Comparison of ENCODE assay signal across 7 mouse cellular contexts in the genomic region with DNA sequence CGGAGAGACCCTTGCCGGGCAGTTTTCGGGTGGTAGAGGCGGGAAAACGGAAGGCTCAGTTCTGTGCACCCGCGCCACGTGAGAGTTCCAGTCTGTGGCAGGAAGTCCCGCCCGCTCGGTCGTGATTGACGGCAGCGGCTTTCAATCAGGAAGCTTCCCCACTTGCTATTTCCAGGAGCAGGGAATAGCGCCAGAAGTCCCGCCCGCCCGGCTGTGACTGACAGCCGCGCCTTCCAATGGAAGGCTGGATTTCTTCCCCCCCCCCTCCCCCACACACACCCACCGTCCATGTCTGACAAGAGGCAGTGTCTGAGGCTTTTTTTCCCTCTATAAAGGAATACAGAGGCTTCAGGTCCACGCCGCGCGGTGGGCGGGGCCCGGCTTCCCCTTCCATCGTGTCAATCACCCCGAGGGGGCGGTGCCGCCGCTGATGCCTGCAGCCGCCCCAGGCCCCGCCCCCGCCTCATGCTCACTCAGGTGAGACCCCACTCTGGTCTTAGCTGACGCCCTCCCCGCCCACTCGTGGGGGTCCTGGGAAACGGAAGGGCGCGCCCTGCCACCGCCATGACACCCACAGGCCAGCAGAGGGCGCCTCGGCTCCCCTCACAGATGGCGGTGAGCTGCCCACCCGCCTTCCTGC.
DNase-seq lines count a peak whose midpoint lies in the region; ATAC-seq lines count a peak whose summit lies in the region.

No protein-coding gene starts in this region.

- 0 out of 2 replicates have a peak overlapping the region, but pooled peaks have one; percentile 28 for H3K27ac ChIP-seq in embryonic facial prominence, embryonic 11.5 days (replicated peaks; ENCODE audit: low read depth, low read length)
- H3K27ac ChIP-seq in limb, embryonic 10.5 days: peak overlapping the region; percentile 89
- peak overlapping the region; percentile 82 for H3K27ac ChIP-seq in midbrain, embryonic 13.5 days

- peak overlapping the region; percentile 65 for H3K4me3 ChIP-seq in embryonic facial prominence, embryonic 11.5 days (ENCODE audit: low read depth, low read length)
- H3K4me3 ChIP-seq in limb, embryonic 10.5 days: peak overlapping the region; percentile 61
- peak overlapping the region; percentile 70 for H3K4me3 ChIP-seq in midbrain, embryonic 13.5 days (replicated peaks)

- H3K9ac ChIP-seq in embryonic facial prominence, embryonic 11.5 days (replicated peaks; ENCODE audit: low read length): peak overlapping the region; percentile 68
- peak overlapping the region; percentile 70 for H3K9ac ChIP-seq in midbrain, embryonic 13.5 days (replicated peaks)

- peak; percentile 97 for DNase-seq in adrenal gland, postnatal 14 days
- DNase-seq in embryonic facial prominence, embryonic 11.5 days (ENCODE audit: low spot score): peak; percentile 97
- DNase-seq in kidney, adult 11 months: peak; percentile 99
- DNase-seq in limb, embryonic 10.5 days (ENCODE audit: low spot score): peak; percentile 98
- DNase-seq in spleen, adult 12 weeks (ENCODE audit: low spot score): peak; percentile 96

- no peaks in the 10 kb centered on the region for H3K9me3 ChIP-seq in embryonic facial prominence, embryonic 11.5 days (replicated peaks; ENCODE audit: control insufficient read depth, low read length)
- no peaks in the 10 kb centered on the region for H3K9me3 ChIP-seq in limb, embryonic 10.5 days (replicated peaks)
- no peaks in the 10 kb centered on the region for H3K9me3 ChIP-seq in midbrain, embryonic 13.5 days

- H3K4me2 ChIP-seq in embryonic facial prominence, embryonic 11.5 days (ENCODE audit: low read depth, low read length): peak overlapping the region; percentile 53
- peak overlapping the region; percentile 61 for H3K4me2 ChIP-seq in midbrain, embryonic 13.5 days (replicated peaks)

- H3K4me1 ChIP-seq in embryonic facial prominence, embryonic 11.5 days (ENCODE audit: control insufficient read depth, insufficient read depth, low read length): no peaks in the 10 kb centered on the region
- H3K4me1 ChIP-seq in limb, embryonic 10.5 days: no peaks in the 10 kb centered on the region
- no peaks in the 10 kb centered on the region for H3K4me1 ChIP-seq in midbrain, embryonic 13.5 days (replicated peaks)

- 0% methylated on average over 32 of the region's 46 CpGs for WGBS in embryonic facial prominence, embryonic 11.5 days
- WGBS in limb, embryonic 10.5 days: under 1% methylated on average over 45 of the region's 46 CpGs
- WGBS in midbrain, embryonic 13.5 days: 1% methylated on average over 46 of the region's 46 CpGs

- peak; percentile 98 for ATAC-seq in embryonic facial prominence, embryonic 11.5 days (replicated peaks; ENCODE audit: insufficient number of reproducible peaks, low FRiP score, low TSS enrichment, low read depth)
- ATAC-seq in granulocyte monocyte progenitor cell, adult 5-6 weeks (replicated peaks; ENCODE audit: poor library complexity, severe bottlenecking): peak; percentile 82
- ATAC-seq in midbrain, embryonic 13.5 days: peak; percentile 99

- H3K27me3 ChIP-seq in embryonic facial prominence, embryonic 11.5 days (ENCODE audit: control insufficient read depth, insufficient read depth, low read length): no peaks in the 10 kb centered on the region
- no peaks in the 10 kb centered on the region for H3K27me3 ChIP-seq in limb, embryonic 10.5 days (ENCODE audit: low read depth, poor library complexity, severe bottlenecking)
- no peaks in the 10 kb centered on the region for H3K27me3 ChIP-seq in midbrain, embryonic 13.5 days

- H3K36me3 ChIP-seq in embryonic facial prominence, embryonic 11.5 days (replicated peaks; ENCODE audit: control insufficient read depth, insufficient read depth, low read depth, low read length): no peaks in the 10 kb centered on the region
- H3K36me3 ChIP-seq in limb, embryonic 10.5 days: no peaks in the 10 kb centered on the region
- H3K36me3 ChIP-seq in midbrain, embryonic 13.5 days: no peaks in the 10 kb centered on the region

Comparison
In these comparisons a context has a peak if more than half of its experiments do, and no peak if none do; other contexts are left out.
1. Peak in every context shown above with its lines: DNase-seq, ATAC-seq, H3K4me3 ChIP-seq and H3K27ac ChIP-seq.
2. H3K27ac ChIP-seq: peak in every context shown above with its lines; median percentile 89 in limb, embryonic 10.5 days; 82 in midbrain, embryonic 13.5 days; 28 in embryonic facial prominence, embryonic 11.5 days.